Mouse (Mus musculus): ENCODE data around the gene Rnase4.

DNA sequence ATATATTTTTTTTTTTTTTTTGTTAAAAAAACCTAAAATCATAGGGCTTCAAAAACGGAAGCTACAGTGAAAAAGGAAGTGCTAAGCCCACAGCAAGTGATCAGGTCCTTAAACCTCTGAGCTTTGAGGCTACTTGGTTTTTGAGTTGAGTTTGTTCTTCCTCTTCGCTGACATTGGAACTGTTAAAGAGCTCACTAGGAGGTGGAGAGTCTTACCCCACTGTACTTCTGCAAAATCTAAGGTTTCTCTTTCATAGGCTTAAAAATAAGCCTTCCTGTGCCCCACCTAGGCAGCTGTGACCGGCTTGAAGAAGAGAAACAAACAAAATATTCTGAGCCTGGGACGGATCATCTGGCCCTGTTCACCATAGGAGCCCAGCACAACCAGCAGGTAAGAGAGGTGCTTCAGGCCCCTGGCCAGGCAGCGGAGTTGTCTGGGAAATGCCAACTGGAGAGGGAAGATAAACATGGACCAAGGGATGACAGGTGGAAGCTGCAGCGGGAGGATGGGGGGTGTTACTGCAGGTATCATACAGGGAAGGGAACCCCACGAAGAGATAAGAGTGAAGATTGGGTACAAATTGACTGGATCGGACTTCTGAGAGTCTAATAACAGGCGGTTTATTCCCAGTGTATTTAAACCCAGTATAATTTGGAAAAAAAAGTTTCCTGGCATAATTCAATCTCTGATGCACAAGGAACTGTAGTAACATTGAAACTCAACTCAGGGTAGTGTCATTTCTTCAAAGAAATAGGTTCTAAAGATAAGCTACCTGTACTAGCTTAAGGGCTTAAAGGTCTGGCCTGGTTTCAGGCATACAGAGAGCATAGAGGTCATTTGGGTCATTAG lies 38.1 kb downstream of the Rnase4 start:
- no peak for TF ChIP-seq GATA1 (IDR thresholded peaks at IDR 0.05; ENCODE audit: borderline replicate concordance, low read length)
- TF ChIP-seq FLI1 (IDR thresholded peaks at IDR 0.05; ENCODE audit: low read length): no peak

Data from megakaryocyte, embryonic 14.5 days (primary cell).